Mouse (Mus musculus) limb, embryonic 14.5 days (tissue): Measurements from ENCODE around the gene Cfi. TPM values are rescaled to one million over a fixed set of nuclear protein-coding genes. Genes with fewer than 3 reads are reported as not detected.

Source experiments
- ATAC-seq: fragments of 200-750 bp; cut with Nextera tagmentation; 2 replicates; pipeline ENCODE4 v1.8.0; 2017; ENCODE audit warnings: low read depth, moderate number of reproducible peaks, moderate TSS enrichment; ENCODE audit not compliant: low FRiP score
- DNase-seq: peaks from one replicate; pipeline ENCODE4 v3.0.0-alpha.2; 2015; ENCODE audit warnings: low spot score
- H3K27ac ChIP-seq: fragments of 300-500 bp; sonication (generic); replicated peaks from 2 replicates; pipeline ENCODE4 v1.5.1; 2014; ENCODE audit warnings: low read depth, mild to moderate bottlenecking, low read length, moderate library complexity, mixed read lengths
- H3K27me3 ChIP-seq: fragments of 300-500 bp; sonication (generic); 2 replicates; pipeline ENCODE4 v1.6.1; 2014; ENCODE audit warnings: low read length, mixed read lengths; ENCODE audit not compliant: control insufficient read depth, insufficient read depth
- H3K36me3 ChIP-seq: fragments of 300-500 bp; sonication (generic); 2 replicates; pipeline ENCODE4 v1.6.1; 2014; ENCODE audit warnings: mild to moderate bottlenecking, low read length, moderate library complexity, mixed read lengths; ENCODE audit not compliant: control insufficient read depth, insufficient read depth
- H3K4me1 ChIP-seq: fragments of 300-500 bp; sonication (generic); 2 replicates; pipeline ENCODE4 v1.6.1; 2014; ENCODE audit warnings: antibody characterized with exemption, low read length, mixed read lengths; ENCODE audit not compliant: control insufficient read depth, insufficient read depth
- H3K4me2 ChIP-seq: fragments of 300-500 bp; sonication (generic); replicated peaks from 2 replicates; pipeline ENCODE4 v1.6.1; 2014; ENCODE audit warnings: low read depth, mild to moderate bottlenecking, low read length, moderate library complexity; ENCODE audit not compliant: severe bottlenecking
- H3K4me3 ChIP-seq: fragments of 300-500 bp; sonication (generic); replicated peaks from 2 replicates; pipeline ENCODE4 v1.5.1; 2014; ENCODE audit warnings: low read length
- H3K9ac ChIP-seq: fragments of 300-500 bp; sonication (generic); 2 replicates; pipeline ENCODE4 v1.6.1; 2014; ENCODE audit warnings: mild to moderate bottlenecking, low read depth, low read length, moderate library complexity; ENCODE audit not compliant: severe bottlenecking
- H3K9me3 ChIP-seq: fragments of 300-500 bp; sonication (generic); 2 replicates; pipeline ENCODE4 v1.6.1; 2016; ENCODE audit warnings: low read length; ENCODE audit not compliant: control insufficient read depth
- POLR2A ChIP-seq: fragments of 200-500 bp; IDR thresholded peaks from 2 replicates; pipeline ENCODE4 v1.8.0; 2012; ENCODE audit warnings: inconsistent platforms, mild to moderate bottlenecking, moderate library complexity, borderline replicate concordance; ENCODE audit not compliant: insufficient read depth, insufficient read length; ENCODE audit errors: extremely low read depth
- WGBS: fragments of 180-500 bp; shearing (Covaris S2); extraction: QIAGEN DNeasy Blood & Tissue Kit; methylation state at CpG from one replicate; pipeline ENCODE4 v1.1.7; 2014; 5-methylcytosine and 5-hydroxymethylcytosine counted together
- polyA plus RNA-seq, 2 experiments: library from polyadenylated mRNA; depleted of rRNA in 1 of 2; stranded (reverse) in 1 of 2; unstranded in 1 of 2; fragments of >200 nt; fragmentation: Nextera tagmentation in 1 of 2; extraction: Ambion mirVana in 1 of 2; gene quantifications; 2 replicates each; pipeline versions ENCODE4 v1.2.1 to v1.2.3; 2012 to 2014

The Cfi gene
- polyA plus RNA-seq, 2 experiments = 0.20 to 0.23 TPM

DNA sequence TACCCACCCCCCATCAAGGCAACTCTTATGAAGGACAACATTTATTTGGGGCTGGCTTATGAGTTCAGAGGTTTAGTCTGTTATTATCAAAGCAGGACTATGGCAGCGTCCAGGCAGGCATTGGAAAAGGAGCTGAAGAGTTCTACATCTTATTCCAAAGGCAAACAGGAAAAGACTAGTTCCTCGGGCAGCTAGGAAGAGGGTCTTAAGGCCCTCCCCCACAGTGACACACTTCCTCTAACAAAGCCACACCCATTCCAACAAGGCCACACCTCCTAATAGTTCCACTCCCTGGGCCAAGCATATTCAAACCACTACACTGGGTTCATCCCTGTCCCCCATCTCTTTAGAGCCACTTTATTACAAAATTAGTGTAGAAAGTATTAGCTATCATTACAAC is 26.9 kb downstream of the Cfi start:
- no peak overlapping the region for H3K4me2 ChIP-seq
- H3K36me3 ChIP-seq = no peaks in the 10 kb centered on the region
- H3K4me1 ChIP-seq = no peaks in the 10 kb centered on the region
- no peaks in the 10 kb centered on the region for H3K27me3 ChIP-seq
- 70% methylated on average over 2 of the region's 2 CpGs for WGBS
- H3K9me3 ChIP-seq = no peaks in the 10 kb centered on the region
- no peak overlapping the region for H3K9ac ChIP-seq
- H3K27ac ChIP-seq = no peak overlapping the region
- TF ChIP-seq POLR2A = no peak
- H3K4me3 ChIP-seq = no peak overlapping the region
- DNase-seq = no peak
- no peak for ATAC-seq

DNA sequence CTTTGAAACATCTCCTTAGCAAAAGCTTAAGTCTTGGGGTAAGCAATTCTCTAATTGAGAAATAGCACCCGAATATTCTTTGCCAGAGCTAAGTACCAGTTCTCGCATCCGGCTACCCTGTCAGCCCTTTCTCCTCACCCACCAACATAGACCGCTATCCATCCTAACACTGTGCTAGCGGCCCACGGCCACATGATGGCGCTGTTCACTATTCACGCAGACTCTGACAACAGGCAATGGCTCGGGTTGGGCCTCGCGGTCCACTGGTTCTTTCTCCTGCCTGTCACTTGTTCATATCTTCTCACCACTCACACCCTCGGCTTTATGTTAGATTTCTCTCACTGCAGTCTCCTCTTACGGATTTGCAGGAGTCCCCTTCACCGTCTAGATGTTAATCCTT is 28.0 kb downstream of the Cfi start:
- ATAC-seq (no peak), DNase-seq (no peak)
- WGBS = 52% methylated on average over 14 of the region's 14 CpGs
- H3K4me1 ChIP-seq = no peaks in the 10 kb centered on the region
- no peak overlapping the region for H3K4me2 ChIP-seq
- no peaks in the 10 kb centered on the region for H3K36me3 ChIP-seq
- H3K4me3 ChIP-seq = no peak overlapping the region
- no peak overlapping the region for H3K9ac ChIP-seq
- no peak overlapping the region for H3K27ac ChIP-seq
- no peak for TF ChIP-seq POLR2A
- no peaks in the 10 kb centered on the region for H3K27me3 ChIP-seq
- no peaks in the 10 kb centered on the region for H3K9me3 ChIP-seq

DNA sequence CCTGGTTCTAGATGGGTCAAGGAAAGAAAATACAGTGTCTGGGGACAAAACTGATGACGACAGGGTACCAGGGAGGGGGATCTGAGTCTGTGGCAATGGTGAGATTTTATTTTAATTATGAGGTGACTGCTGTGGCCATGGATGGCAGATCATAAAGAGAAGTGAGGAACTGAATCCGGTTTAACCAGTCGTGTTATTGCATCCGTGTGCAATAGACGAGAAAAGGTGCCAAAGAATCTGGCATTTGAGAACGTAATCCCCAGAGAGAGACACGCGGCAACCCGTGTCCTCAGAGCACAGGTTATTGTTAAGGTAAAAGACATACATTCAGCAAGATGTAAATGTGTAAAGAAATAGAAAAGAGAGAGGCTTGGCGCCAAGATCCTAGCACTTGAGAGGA is 41.6 kb downstream of the Cfi start:
- H3K27ac ChIP-seq = no peak overlapping the region
- no peak for TF ChIP-seq POLR2A
- no peaks in the 10 kb centered on the region for H3K36me3 ChIP-seq
- 88% methylated on average over 10 of the region's 10 CpGs for WGBS
- H3K9me3 ChIP-seq = no peaks in the 10 kb centered on the region
- no peak overlapping the region for H3K9ac ChIP-seq
- H3K4me1 ChIP-seq = no peaks in the 10 kb centered on the region; the same call in 1 of the 2 replicates
- DNase-seq (no peak), ATAC-seq (no peak)
- H3K4me3 ChIP-seq = no peak overlapping the region
- H3K4me2 ChIP-seq = no peak overlapping the region
- no peaks in the 10 kb centered on the region for H3K27me3 ChIP-seq

DNA sequence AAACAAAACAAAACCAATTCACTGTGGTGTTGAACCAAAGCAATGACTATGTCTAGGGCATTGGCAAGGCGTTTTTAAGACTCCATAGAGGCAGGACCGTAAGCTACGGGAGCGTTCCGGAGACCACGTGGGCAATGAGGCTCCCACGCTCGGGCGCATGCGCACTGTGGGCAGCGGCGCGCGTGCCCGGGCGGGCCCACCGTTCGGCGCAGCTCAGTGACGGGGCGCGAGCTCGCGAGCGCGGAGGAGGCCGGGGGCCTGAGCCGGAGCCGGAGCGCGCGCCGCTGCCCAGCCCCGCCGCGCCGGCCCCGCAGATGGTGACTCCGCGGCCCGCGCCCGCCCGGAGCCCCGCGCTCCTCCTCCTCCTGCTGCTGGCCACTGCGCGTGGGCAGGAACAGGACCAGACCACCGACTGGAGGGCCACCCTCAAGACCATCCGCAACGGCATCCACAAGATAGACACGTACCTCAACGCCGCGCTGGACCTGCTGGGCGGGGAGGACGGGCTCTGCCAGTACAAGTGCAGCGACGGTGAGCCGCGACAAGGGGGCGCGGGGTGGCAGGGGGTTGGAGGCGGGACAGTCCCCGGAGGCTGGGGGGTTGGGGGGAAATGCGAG is 42.8 kb downstream of the Cfi start, which contains the start of gene Pla2g12a:
TSS of gene Pla2g12a (plus strand) at position 202 of the 617 bp plus-strand sequence.
- Histone ChIP-seq H3K4me1 (no peaks in the 10 kb centered on the region; the same call in 1 of the 2 replicates), H3K36me3 (no peaks in the 10 kb centered on the region), H3K4me2 (peak within 1 kb of the TSS; percentile 92), H3K4me3 (peak within 1 kb of the TSS; percentile 60), H3K27ac (peak within 1 kb of the TSS; percentile 55; the same call in 1 of the 2 replicates), H3K9ac (peak within 1 kb of the TSS; percentile 70), H3K27me3 (no peaks in the 10 kb centered on the region), H3K9me3 (no peaks in the 10 kb centered on the region)
- ATAC-seq (peak; percentile 91), DNase-seq (peak; percentile 85)
- WGBS = under 1% methylated on average over 66 of the region's 66 CpGs
- TF ChIP-seq POLR2A = no peak

DNA sequence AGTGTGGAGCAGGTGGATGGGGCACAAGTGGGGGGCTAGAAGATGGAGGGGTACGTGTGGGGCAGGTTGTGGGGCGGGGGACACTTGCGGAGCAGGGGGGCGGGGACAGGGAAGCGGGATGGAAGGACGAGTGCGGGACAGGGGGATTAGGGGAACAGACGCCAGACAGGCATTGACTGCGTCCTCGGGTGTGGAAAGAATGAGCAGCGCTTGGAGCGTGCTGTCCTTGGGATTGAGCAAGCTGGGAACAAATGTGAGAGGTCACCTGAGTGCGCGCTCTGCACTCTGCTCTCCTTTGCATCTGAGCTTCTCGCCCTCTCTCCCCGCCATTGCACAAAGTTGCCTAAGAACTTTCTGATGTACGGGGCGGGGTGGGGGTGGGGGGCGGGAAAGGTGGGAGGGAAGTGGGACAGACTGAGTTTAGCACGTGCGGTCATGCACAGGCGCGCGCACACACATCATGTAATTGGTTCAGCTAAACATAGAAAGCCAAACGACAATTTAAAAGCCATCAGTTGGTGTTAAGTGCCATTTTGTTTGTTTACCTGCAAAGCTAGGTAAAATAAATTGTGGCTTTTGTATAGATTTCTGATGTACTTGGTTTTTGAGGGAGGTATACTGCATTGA is 43.6 kb downstream of the Cfi start:
- peak; percentile 29 for DNase-seq
- no peaks in the 10 kb centered on the region; the same call in 1 of the 2 replicates for H3K4me1 ChIP-seq
- peak overlapping the region; percentile 70 for H3K9ac ChIP-seq
- WGBS = 2% methylated on average over 20 of the region's 25 CpGs
- no peaks in the 10 kb centered on the region for H3K27me3 ChIP-seq
- H3K9me3 ChIP-seq = no peaks in the 10 kb centered on the region
- TF ChIP-seq POLR2A = no peak
- H3K27ac ChIP-seq = no peak overlapping the region
- ATAC-seq = peak; percentile 27; the same call in 1 of the 2 replicates
- H3K4me3 ChIP-seq = peak overlapping the region; percentile 60
- no peaks in the 10 kb centered on the region for H3K36me3 ChIP-seq
- peak overlapping the region; percentile 92 for H3K4me2 ChIP-seq
